Mouse (Mus musculus) spleen, adult 2 months (tissue): ENCODE results near the gene D430042O09Rik. TPM values are rescaled to one million over a fixed set of nuclear protein-coding genes. Genes with fewer than 3 reads are reported as not detected.

ENCODE experiments used
- DNase-seq, 2 experiments: peaks; one replicate each; pipeline versions ENCODE4 v3.0.0 to v3.0.0-alpha.2; 2012 to 2021; ENCODE audit warnings: low spot score in 2 of 2, low read depth in 1 of 2
- H3K27ac ChIP-seq: fragments of 200-500 bp; 2 replicates; pipeline ENCODE4 v1.5.1; 2012; ENCODE audit warnings: low read length, inconsistent platforms; ENCODE audit not compliant: insufficient read depth
- H3K27me3 ChIP-seq: fragments of 200-500 bp; 2 replicates; pipeline ENCODE4 v1.6.1; 2012; ENCODE audit warnings: mild to moderate bottlenecking, moderate library complexity, low read length, inconsistent platforms; ENCODE audit not compliant: control insufficient read depth, insufficient read depth
- H3K36me3 ChIP-seq: fragments of 200-500 bp; 2 replicates; pipeline ENCODE4 v1.6.1; 2012; ENCODE audit warnings: mild to moderate bottlenecking, low read length, inconsistent platforms; ENCODE audit not compliant: control insufficient read depth, insufficient read depth
- H3K4me1 ChIP-seq: fragments of 200-500 bp; 2 replicates; pipeline ENCODE4 v1.6.1; 2011; ENCODE audit warnings: inconsistent platforms; ENCODE audit not compliant: control insufficient read depth, insufficient read depth, insufficient read length
- H3K4me3 ChIP-seq: fragments of 200-500 bp; 2 replicates; pipeline ENCODE4 v1.5.1; 2011; ENCODE audit warnings: mild to moderate bottlenecking, inconsistent platforms; ENCODE audit not compliant: insufficient read depth, insufficient read length; ENCODE audit errors: extremely low read depth
- CTCF ChIP-seq: fragments of 200-500 bp; IDR thresholded peaks from 2 replicates; pipeline ENCODE4 v1.5.1; 2011; ENCODE audit warnings: mild to moderate bottlenecking, inconsistent platforms; ENCODE audit not compliant: insufficient read depth, insufficient read length, insufficient replicate concordance; ENCODE audit errors: extremely low read depth
- POLR2A ChIP-seq: fragments of 200-500 bp; IDR thresholded peaks from 2 replicates; pipeline ENCODE4 v1.6.1; 2011; ENCODE audit warnings: low read depth, low read length, inconsistent platforms
- WGBS: fragments of 180-500 bp; shearing (Covaris S2); methylation state at CpG from one replicate; pipeline ENCODE4 v1.1.7; 2018; 5-methylcytosine and 5-hydroxymethylcytosine counted together
- polyA plus RNA-seq: library from polyadenylated mRNA; depleted of rRNA; stranded (reverse); fragments of >200 nt; gene quantifications from 2 replicates; pipeline ENCODE4 v1.2.3, GENCODE M21; 2012

The D430042O09Rik gene
- polyA plus RNA-seq, 1 experiment, result 7.0 TPM

- TF ChIP-seq POLR2A (no peak), CTCF (no peak)
- Histone ChIP-seq H3K4me3 (no peak overlapping the region), H3K4me1 (no peaks in the 10 kb centered on the region), H3K36me3 (no peaks in the 10 kb centered on the region), H3K27ac (no peak overlapping the region), H3K27me3 (no peaks in the 10 kb centered on the region)
- DNase-seq, result no peak
- WGBS, result 71% methylated on average over 2 of the region's 2 CpGs
These were observed 9.0 kb downstream of the D430042O09Rik start for GRCm38 (mm10) chr7:125716724-125717123.

DNA sequence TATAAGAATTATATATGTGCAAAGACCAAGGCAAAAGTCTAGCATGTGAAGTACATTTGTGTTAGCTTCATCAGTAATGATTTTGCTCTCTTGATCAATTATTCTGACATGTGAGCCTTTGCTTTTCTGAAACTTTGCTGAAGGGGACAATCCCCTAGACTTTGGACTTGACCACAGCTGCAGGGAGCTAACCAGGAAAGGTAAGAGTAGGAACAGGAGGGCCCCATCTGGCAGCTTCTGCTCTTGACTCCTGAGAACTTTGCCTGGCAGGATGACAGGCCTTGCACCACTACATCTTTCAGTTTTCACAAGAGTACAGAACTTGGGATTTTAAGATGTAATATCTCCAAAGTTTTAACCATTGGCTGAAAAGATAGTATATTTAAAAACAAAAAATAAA, 9.9 kb downstream of the D430042O09Rik start:
- no peaks in the 10 kb centered on the region for H3K27me3 ChIP-seq
- no peak overlapping the region for H3K27ac ChIP-seq
- no peaks in the 10 kb centered on the region for H3K36me3 ChIP-seq
- H3K4me1 ChIP-seq, result no peaks in the 10 kb centered on the region
- no peak overlapping the region for H3K4me3 ChIP-seq
- no peak for DNase-seq
- TF ChIP-seq POLR2A, result no peak
- no peak for TF ChIP-seq CTCF

GRCm38 (mm10) chr7:125720370-125720769, 12.7 kb downstream of the D430042O09Rik start:
- TF ChIP-seq CTCF (no peak), POLR2A (no peak)
- Histone ChIP-seq H3K27me3 (no peaks in the 10 kb centered on the region), H3K4me3 (no peak overlapping the region), H3K27ac (no peak overlapping the region), H3K4me1 (no peaks in the 10 kb centered on the region), H3K36me3 (no peaks in the 10 kb centered on the region)
- DNase-seq, result no peak
- WGBS, result 85% methylated on average over 5 of the region's 5 CpGs

DNA sequence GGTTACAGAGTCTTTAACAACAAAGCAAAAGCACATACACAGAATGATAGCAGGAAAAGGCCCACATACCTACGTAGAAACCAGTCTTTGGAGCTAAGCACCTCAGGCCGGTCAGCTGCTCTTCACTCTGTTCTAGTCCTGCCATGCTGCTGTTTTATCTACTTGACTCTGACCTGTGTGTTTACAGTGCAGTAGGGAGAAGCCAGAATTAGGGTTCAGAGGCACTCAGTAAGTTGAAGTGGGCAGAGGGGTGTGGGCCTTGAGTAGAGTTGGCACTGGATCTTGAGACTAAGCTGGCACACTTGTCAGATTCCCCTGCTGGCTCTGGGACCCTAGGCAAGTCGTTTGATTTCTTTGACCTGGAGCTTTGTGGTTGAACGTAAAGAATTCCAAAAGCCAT, 13.3 kb downstream of the D430042O09Rik start:
- Histone ChIP-seq H3K36me3 (no peaks in the 10 kb centered on the region), H3K27me3 (no peaks in the 10 kb centered on the region), H3K27ac (no peak overlapping the region), H3K4me3 (no peak overlapping the region), H3K4me1 (no peaks in the 10 kb centered on the region)
- 83% methylated on average over 4 of the region's 4 CpGs for WGBS
- TF ChIP-seq POLR2A (no peak), CTCF (no peak)
- DNase-seq, result no peak

DNA sequence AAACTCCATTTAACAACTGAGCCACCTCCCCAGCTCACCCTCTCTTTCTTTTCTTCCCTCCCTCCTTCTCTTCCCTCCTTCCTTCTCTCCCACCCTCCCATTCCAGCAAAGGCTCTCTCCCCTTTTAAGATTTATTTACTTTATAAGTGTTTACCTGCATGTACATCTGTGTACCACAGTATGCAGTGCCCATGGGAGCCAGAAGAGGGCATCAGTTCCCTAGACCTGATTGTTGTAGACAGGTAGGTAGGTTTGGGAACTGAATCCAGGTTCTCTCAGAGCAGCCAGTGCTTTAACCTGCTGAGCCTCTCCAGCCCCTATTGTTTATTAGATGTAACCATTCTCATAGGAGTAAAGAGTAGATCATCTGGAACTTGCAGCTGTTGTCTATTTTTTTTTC, 14.4 kb downstream of the D430042O09Rik start:
- TF ChIP-seq CTCF, result no peak
- TF ChIP-seq POLR2A, result no peak
- H3K4me3 ChIP-seq, result no peak overlapping the region
- H3K4me1 ChIP-seq, result no peaks in the 10 kb centered on the region
- H3K36me3 ChIP-seq, result no peaks in the 10 kb centered on the region
- DNase-seq, result no peak
- H3K27me3 ChIP-seq, result no peaks in the 10 kb centered on the region
- no peak overlapping the region for H3K27ac ChIP-seq

DNA sequence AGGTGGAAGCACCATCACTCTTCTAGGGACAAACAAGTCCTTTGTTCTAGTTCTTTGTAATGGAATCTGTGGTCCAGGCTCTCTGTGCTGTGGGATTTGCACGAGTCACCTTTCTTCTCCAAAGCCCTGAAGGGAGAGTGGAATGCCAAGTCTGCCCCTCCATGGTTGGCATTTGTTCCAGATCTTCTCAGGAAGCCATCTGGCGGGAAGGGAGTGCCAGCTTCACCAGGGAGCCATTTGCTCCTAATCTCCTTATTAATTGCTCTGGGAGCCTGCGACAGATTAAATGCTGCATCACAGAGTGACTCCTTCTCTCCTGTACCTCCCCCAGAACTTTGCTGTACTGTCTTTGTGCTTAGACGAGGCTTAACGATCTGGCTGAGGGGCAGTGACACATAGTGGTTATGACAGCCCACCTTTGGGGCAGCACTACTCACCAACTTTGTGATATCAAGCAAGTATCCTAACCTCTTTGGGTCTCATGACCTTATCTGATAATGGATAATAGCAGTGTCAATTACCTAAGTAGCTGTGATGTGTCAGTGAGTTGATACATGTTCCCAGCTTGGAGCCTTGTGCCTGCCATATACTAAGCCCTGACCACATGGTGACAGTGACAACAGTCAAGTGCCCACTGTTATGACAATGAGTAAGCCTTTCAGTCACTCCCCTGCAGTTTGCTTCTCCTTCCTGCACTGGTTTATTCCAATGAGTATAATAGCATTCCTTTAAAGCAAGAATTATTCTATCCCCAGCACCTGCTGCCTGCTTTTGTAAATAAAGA, 15.7 kb downstream of the D430042O09Rik start:
- H3K36me3 ChIP-seq, result no peaks in the 10 kb centered on the region
- no peak overlapping the region for H3K27ac ChIP-seq
- H3K4me1 ChIP-seq, result no peaks in the 10 kb centered on the region
- H3K27me3 ChIP-seq, result no peaks in the 10 kb centered on the region
- no peak overlapping the region for H3K4me3 ChIP-seq
- no peak for DNase-seq
- TF ChIP-seq POLR2A, result no peak
- no peak for TF ChIP-seq CTCF
- 88% methylated on average over 5 of the region's 5 CpGs for WGBS

GRCm38 (mm10) chr7:125731679-125732078, 24.0 kb downstream of the D430042O09Rik start:
- Histone ChIP-seq H3K27ac (no peak overlapping the region), H3K4me1 (no peaks in the 10 kb centered on the region), H3K36me3 (no peaks in the 10 kb centered on the region), H3K4me3 (no peak overlapping the region), H3K27me3 (no peaks in the 10 kb centered on the region)
- no peak for TF ChIP-seq CTCF
- no peak for TF ChIP-seq POLR2A
- no peak for DNase-seq
